10 mouse cellular contexts compared by ENCODE assay signal in the genomic region with DNA sequence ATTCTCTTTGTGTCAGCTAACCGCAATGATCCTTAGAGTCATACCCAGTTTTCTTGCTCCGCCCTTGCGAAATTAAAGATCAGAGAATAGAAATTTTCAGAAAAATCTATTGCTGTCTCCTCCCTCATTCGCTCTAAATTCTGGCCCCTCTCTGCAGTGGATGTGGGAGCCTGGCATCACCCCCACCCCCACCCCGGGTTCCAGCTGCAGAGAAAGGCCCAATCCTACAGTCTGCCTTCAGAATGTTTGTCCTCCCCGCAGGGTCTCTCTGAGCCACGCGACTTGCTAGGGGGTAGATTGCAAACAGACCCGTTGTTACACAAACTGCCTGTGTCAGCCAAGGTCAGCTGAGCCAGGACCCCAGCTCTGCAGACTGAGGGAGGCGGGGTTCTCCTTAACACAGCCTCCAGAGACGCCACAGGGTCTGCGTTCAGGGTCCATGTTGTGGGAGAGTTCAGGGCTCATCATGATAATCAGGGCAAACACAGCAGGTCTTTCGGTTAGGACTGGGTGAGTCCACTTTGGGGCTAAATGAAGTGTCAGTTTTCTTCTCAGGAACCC. TPM values are rescaled to one million over a fixed set of nuclear protein-coding genes. Genes with fewer than 3 reads are reported as not detected.
DNase-seq lines count a peak whose midpoint lies in the region; ATAC-seq lines count a peak whose summit lies in the region.
"Had no signal": no experiment of that assay in that cellular context is flagged by ENCODE, and none has a peak within 500 bp of the region (broad histone marks: within the 10 kb centered on the region; RNA-seq: fewer than 3 reads in every experiment).

No protein-coding gene starts in this region.

- peak overlapping the region; percentile 46 for H3K4me3 ChIP-seq in kidney, embryonic 14.5 days (ENCODE audit: low read length)
- peak overlapping the region; percentile 36 for H3K4me3 ChIP-seq in hindbrain, embryonic 13.5 days
- peak overlapping the region; percentile 44 for H3K4me3 ChIP-seq in neural tube, embryonic 12.5 days
- H3K4me3 ChIP-seq: liver, embryonic 15.5 days had no signal

- H3K27ac ChIP-seq in kidney, embryonic 14.5 days (ENCODE audit: low read depth, low read length) = peak overlapping the region; percentile 62; the same call in 1 of the 2 replicates
- H3K27ac ChIP-seq in hindbrain, embryonic 13.5 days = peak overlapping the region; percentile 71
- H3K27ac ChIP-seq in neural tube, embryonic 12.5 days = peak overlapping the region; percentile 63
- H3K27ac ChIP-seq: liver, embryonic 15.5 days had no signal

- no peak for DNase-seq in kidney, postnatal 36 days
- DNase-seq in embryo, embryonic 11 days = peak; percentile 75
- DNase-seq in layer of hippocampus, adult 18-20 months (ENCODE audit: low spot score in 2 of 2) = no peak
- DNase-seq in ovary, adult 18-20 months (ENCODE audit: low spot score) = no peak
- DNase-seq in urinary bladder, postnatal 25 days (ENCODE audit: low spot score) = no peak
- DNase-seq: kidney, adult 8-10 months had no signal

- H3K36me3 ChIP-seq in kidney, embryonic 14.5 days (ENCODE audit: control insufficient read depth, insufficient read depth, low read length) = peaks cover 4% of the 10 kb centered on the region; the same call in 1 of the 2 replicates
- H3K36me3 ChIP-seq in hindbrain, embryonic 13.5 days = no peaks in the 10 kb centered on the region
- peaks cover 5% of the 10 kb centered on the region; the same call in 1 of the 2 replicates for H3K36me3 ChIP-seq in neural tube, embryonic 12.5 days
- H3K36me3 ChIP-seq: liver, embryonic 15.5 days had no signal

- H3K4me2 ChIP-seq in kidney, embryonic 14.5 days (replicated peaks; ENCODE audit: low read depth, low read length) = peak overlapping the region; percentile 72
- peak overlapping the region; percentile 59 for H3K4me2 ChIP-seq in hindbrain, embryonic 13.5 days
- peak overlapping the region; percentile 71 for H3K4me2 ChIP-seq in neural tube, embryonic 12.5 days (replicated peaks)
- H3K4me2 ChIP-seq: liver, embryonic 15.5 days had no signal

- H3K4me1 ChIP-seq in kidney, embryonic 14.5 days (ENCODE audit: control insufficient read depth, insufficient read depth, low read length) = peaks cover 70% of the 10 kb centered on the region
- peaks cover 77% of the 10 kb centered on the region for H3K4me1 ChIP-seq in hindbrain, embryonic 13.5 days (replicated peaks)
- H3K4me1 ChIP-seq in neural tube, embryonic 12.5 days = peaks cover 74% of the 10 kb centered on the region

- ATAC-seq in kidney, embryonic 14.5 days (ENCODE audit: low FRiP score, low TSS enrichment) = no peak
- ATAC-seq in hindbrain, embryonic 13.5 days (ENCODE audit: low FRiP score) = no peak
- no peak for ATAC-seq in neural tube, embryonic 12.5 days (ENCODE audit: low FRiP score, low read depth)

- peak overlapping the region; percentile 50 for H3K9ac ChIP-seq in kidney, embryonic 14.5 days (ENCODE audit: low read depth, low read length)
- peak overlapping the region; percentile 65 for H3K9ac ChIP-seq in hindbrain, embryonic 13.5 days
- peak overlapping the region; percentile 62 for H3K9ac ChIP-seq in neural tube, embryonic 12.5 days
- H3K9ac ChIP-seq: liver, embryonic 15.5 days had no signal

- H3K27me3 ChIP-seq in kidney, embryonic 14.5 days (ENCODE audit: control insufficient read depth, insufficient read depth, low read length) = no peaks in the 10 kb centered on the region
- no peaks in the 10 kb centered on the region for H3K27me3 ChIP-seq in hindbrain, embryonic 13.5 days
- no peaks in the 10 kb centered on the region for H3K27me3 ChIP-seq in neural tube, embryonic 12.5 days (replicated peaks)

- 7% methylated on average over 13 of the region's 13 CpGs for WGBS in kidney, embryonic 14.5 days
- WGBS in hindbrain, embryonic 13.5 days = 6% methylated on average over 13 of the region's 13 CpGs
- 2% methylated on average over 13 of the region's 13 CpGs for whole genome bisulfite sequencing in neural tube, embryonic 12.5 days

- H3K9me3 ChIP-seq in kidney, embryonic 14.5 days (ENCODE audit: control insufficient read depth, low read length) = no peaks in the 10 kb centered on the region
- H3K9me3 ChIP-seq in hindbrain, embryonic 13.5 days = no peaks in the 10 kb centered on the region
- H3K9me3 ChIP-seq in neural tube, embryonic 12.5 days = no peaks in the 10 kb centered on the region
- H3K9me3 ChIP-seq: liver, embryonic 15.5 days had no signal

RNA-seq across cellular contexts. Expression of a gene that starts 1.6 kb away (rescaled TPM):
- 113 and 169 TPM in 2 replicates for polyA plus RNA-seq in kidney, embryonic 14.5 days (2014; fragmentation: Nextera tagmentation; extraction: Ambion mirVana)
- polyA plus RNA-seq in hindbrain, embryonic 13.5 days (2015; fragmentation: Nextera tagmentation; extraction: Ambion mirVana) = 145 and 148 TPM in 2 replicates
- polyA plus RNA-seq in neural tube, embryonic 12.5 days (2016; fragmentation: Nextera tagmentation; extraction: Ambion mirVana) = 372 and 405 TPM in 2 replicates
- 1 to 10 TPM; 1.4 to 2.6 TPM for total RNA-seq in layer of hippocampus, adult 18-20 months (2021)

RNA-seq across cellular contexts. Expression of a gene that starts 19.5 kb away (rescaled TPM):
- 19.3 and 21.6 TPM in 2 replicates for polyA plus RNA-seq in kidney, embryonic 14.5 days (2014; fragmentation: Nextera tagmentation; extraction: Ambion mirVana)
- polyA plus RNA-seq in hindbrain, embryonic 13.5 days (2015; fragmentation: Nextera tagmentation; extraction: Ambion mirVana) = 19.3 and 20.7 TPM in 2 replicates
- polyA plus RNA-seq in neural tube, embryonic 12.5 days (2016; fragmentation: Nextera tagmentation; extraction: Ambion mirVana) = 22.2 TPM in 2 replicates
- 10 to 100 TPM; 22.3 to 22.8 TPM for total RNA-seq in layer of hippocampus, adult 18-20 months (2021)

RNA-seq across cellular contexts. Expression of a gene that starts 19.9 kb away (rescaled TPM):
- 34.6 and 45.5 TPM in 2 replicates for polyA plus RNA-seq in kidney, embryonic 14.5 days (2014; fragmentation: Nextera tagmentation; extraction: Ambion mirVana)
- polyA plus RNA-seq in hindbrain, embryonic 13.5 days (2015; fragmentation: Nextera tagmentation; extraction: Ambion mirVana) = 40.1 and 40.7 TPM in 2 replicates
- polyA plus RNA-seq in neural tube, embryonic 12.5 days (2016; fragmentation: Nextera tagmentation; extraction: Ambion mirVana) = 60.7 and 64.1 TPM in 2 replicates
- total RNA-seq in layer of hippocampus, adult 18-20 months (2021) = 10 to 100 TPM; 13.9 to 15.1 TPM

RNA-seq across cellular contexts. Expression of a gene that starts 20.8 kb away (rescaled TPM):
- polyA plus RNA-seq in kidney, embryonic 14.5 days (2014; fragmentation: Nextera tagmentation; extraction: Ambion mirVana) = 14.8 and 26.1 TPM in 2 replicates
- polyA plus RNA-seq in hindbrain, embryonic 13.5 days (2015; fragmentation: Nextera tagmentation; extraction: Ambion mirVana) = 49.5 and 55.3 TPM in 2 replicates
- 140 and 169 TPM in 2 replicates for polyA plus RNA-seq in neural tube, embryonic 12.5 days (2016; fragmentation: Nextera tagmentation; extraction: Ambion mirVana)
- total RNA-seq in layer of hippocampus, adult 18-20 months (2021) = 1 to 10 TPM; 3.6 to 4.7 TPM

RNA-seq across cellular contexts. Expression of a gene that starts 30.7 kb away (rescaled TPM):
- polyA plus RNA-seq in kidney, embryonic 14.5 days (2014; fragmentation: Nextera tagmentation; extraction: Ambion mirVana) = 76.7 and 81.0 TPM in 2 replicates
- 63.9 and 70.1 TPM in 2 replicates for polyA plus RNA-seq in hindbrain, embryonic 13.5 days (2015; fragmentation: Nextera tagmentation; extraction: Ambion mirVana)
- polyA plus RNA-seq in neural tube, embryonic 12.5 days (2016; fragmentation: Nextera tagmentation; extraction: Ambion mirVana) = 78.4 and 81.7 TPM in 2 replicates
- total RNA-seq in layer of hippocampus, adult 18-20 months (2021) = 10 to 100 TPM; 52.3 to 55.2 TPM
